Mouse (Mus musculus): ENCODE measurements around the gene Chd8.

Chd8 gene

GRCm38 (mm10) chr14:52257484-52258213 is at the start of gene Chd8:
TSS of gene Chd8 (minus strand) at chr14:52257780.
- in situ Hi-C loops (cut with MboI; ENCODE audit: low pct_unique_long_range_greater_than_20kb in 1 of 2, low sequenced_read_pairs in 2 of 2, unreplicated experiment in 1 of 2): no loop called here

- in situ Hi-C loops (cut with MboI; ENCODE audit: low pct_unique_long_range_greater_than_20kb in 1 of 2, low sequenced_read_pairs in 2 of 2, unreplicated experiment in 1 of 2): loop anchor here in 1 of 2 experiments (25.0 kb wide), 1 partner anchor 394 kb away; the partner anchor contains the start of genes Ndrg2, Rnase13 and Tppp2
These were observed 48.5 kb upstream of the Chd8 start for GRCm38 (mm10) chr14:52306100-52306499.

- in situ Hi-C loops (cut with MboI; ENCODE audit: low pct_unique_long_range_greater_than_20kb in 1 of 2, low sequenced_read_pairs in 2 of 2, unreplicated experiment in 1 of 2): loop anchor here in 1 of 2 experiments (25.0 kb wide), 1 partner anchor 392 kb away; the partner anchor contains the start of genes Ndrg2, Rnase13 and Tppp2
These were observed 47.2 kb upstream of the Chd8 start, which contains the start of gene Mettl3 for GRCm38 (mm10) chr14:52304644-52305271. TSS of gene Mettl3 (minus strand) at chr14:52305128.

DNA sequence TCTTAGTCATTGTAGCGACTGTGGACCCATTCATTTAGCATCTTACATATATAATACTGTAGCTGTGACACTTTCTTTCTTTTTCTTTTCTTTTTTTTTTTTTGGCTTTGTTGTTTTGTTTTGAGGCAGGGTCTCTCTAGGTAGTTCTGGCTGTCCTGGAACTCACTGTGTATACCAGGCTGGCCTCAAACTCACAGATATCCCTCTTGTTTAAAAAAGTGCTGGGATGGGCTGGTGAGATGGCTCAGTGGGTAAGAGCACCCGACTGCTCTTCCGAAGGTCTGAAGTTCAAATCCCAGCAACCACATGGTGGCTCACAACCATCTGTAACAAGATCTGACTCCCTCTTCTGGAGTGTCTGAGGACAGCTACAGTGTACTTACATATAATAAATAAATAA is 45.9 kb upstream of the Chd8 start:
- in situ Hi-C loops (cut with MboI; ENCODE audit: low pct_unique_long_range_greater_than_20kb in 1 of 2, low sequenced_read_pairs in 2 of 2, unreplicated experiment in 1 of 2): loop anchor here in 1 of 2 experiments (25.0 kb wide), 1 partner anchor 391 kb away; the partner anchor contains the start of genes Ndrg2, Rnase13 and Tppp2

DNA sequence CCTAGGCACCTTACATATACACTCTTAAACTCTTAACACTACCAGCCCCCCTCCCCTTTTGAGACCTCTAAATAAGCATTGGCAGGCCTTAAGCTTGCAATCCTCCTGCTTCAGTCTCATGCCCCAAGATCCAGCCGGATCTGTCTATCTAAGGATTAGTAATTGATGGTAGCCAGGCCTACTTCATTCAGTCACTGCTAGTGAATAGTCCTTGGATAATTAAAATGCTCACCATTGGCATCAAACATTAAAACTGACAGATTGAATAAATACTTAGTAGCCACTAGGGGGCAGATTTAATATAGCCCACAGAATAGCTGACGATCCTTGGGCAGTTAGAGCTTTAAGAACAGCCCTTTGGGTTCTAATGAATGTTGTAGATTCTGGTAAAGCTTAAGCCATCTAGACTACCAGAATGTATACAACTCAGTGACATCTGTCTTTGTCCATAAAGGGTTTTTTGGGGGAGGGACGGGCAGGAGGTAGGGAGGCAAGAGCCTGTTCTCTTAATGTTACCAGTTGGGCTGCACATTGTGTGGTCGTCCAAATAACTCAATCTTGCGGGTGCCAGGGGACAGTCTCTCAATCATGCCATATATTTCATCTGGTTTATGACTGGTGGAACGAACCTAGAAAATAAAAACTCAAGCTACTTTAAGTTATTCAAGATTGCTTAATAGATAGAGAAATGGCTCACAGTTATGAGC is 38.1 kb upstream of the Chd8 start:
- in situ Hi-C loops (cut with MboI; ENCODE audit: low pct_unique_long_range_greater_than_20kb in 1 of 2, low sequenced_read_pairs in 2 of 2, unreplicated experiment in 1 of 2): no loop called here

DNA sequence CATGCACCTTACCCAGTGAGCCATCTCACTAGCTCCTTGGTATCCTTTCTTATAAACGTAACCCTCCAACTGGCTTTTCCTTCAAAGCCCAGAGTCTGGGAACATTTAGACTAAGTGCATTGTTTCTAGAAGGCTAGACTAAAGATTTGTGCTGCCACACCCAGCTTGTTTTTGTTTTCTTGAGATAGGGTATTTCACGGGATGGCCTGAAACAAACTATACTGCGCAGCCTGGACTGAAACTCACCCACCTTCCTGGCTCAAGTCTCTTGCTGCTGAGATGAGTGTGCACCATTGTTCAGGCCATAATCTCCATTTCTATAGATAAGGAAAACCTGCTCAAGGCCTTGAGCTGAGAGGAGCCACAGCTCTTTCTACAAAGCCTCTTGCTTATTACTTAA is 26.6 kb upstream of the Chd8 start:
- in situ Hi-C loops (cut with MboI; ENCODE audit: low pct_unique_long_range_greater_than_20kb in 1 of 2, low sequenced_read_pairs in 2 of 2, unreplicated experiment in 1 of 2): no loop called here

- in situ Hi-C loops (cut with MboI; ENCODE audit: low pct_unique_long_range_greater_than_20kb in 1 of 2, low sequenced_read_pairs in 2 of 2, unreplicated experiment in 1 of 2): no loop called here
These were observed 26.0 kb upstream of the Chd8 start for GRCm38 (mm10) chr14:52283629-52284028.

DNA sequence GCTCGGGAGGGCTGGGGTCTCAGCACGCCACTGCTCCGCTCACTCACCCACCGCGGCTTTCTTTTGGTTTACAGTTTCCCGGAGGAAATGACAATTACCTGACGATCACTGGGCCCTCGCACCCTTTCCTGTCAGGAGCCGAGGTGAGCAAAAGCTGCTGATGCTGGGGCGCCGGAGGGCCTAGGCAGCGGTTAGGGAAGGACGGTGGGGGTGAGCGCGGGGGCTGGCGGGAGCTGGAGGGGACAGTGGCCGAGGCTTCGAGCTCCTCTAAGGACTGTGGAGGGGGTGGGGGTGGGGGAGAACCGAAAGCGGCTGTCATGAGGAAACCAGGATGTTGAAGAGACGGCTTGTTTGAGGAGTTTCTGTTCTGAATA is 22.2 kb upstream of the Chd8 start:
- in situ Hi-C loops (cut with MboI; ENCODE audit: low pct_unique_long_range_greater_than_20kb in 1 of 2, low sequenced_read_pairs in 2 of 2, unreplicated experiment in 1 of 2): no loop called here

- in situ Hi-C loops (cut with MboI; ENCODE audit: low pct_unique_long_range_greater_than_20kb in 1 of 2, low sequenced_read_pairs in 2 of 2, unreplicated experiment in 1 of 2): no loop called here
These were observed 21.6 kb upstream of the Chd8 start, which contains the start of the genes Tox4 and Rab2b for GRCm38 (mm10) chr14:52278932-52279746. TSS of gene Tox4 (plus strand) at chr14:52279146. TSS of gene Rab2b (minus strand) at chr14:52279545.

DNA sequence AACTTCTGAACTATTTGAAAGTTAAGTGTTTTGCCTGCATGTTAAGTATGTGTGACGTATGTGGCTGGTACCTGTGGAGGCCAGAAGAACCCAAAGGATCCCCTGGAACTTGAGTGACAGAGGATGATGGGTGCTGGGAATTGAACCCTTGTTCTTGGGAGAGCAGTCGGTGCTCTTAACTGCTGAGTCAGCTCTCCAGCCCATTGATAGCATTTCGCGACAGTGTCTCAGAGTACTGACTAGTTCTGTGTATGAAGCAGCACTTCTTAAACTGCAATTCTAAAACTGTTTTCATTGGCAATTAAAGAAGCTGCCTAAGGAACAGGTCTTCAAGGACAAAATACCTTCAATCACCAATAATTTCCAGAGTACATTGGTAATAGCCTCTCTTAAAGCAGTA is 19.6 kb upstream of the Chd8 start:
- in situ Hi-C loops (cut with MboI; ENCODE audit: low pct_unique_long_range_greater_than_20kb in 1 of 2, low sequenced_read_pairs in 2 of 2, unreplicated experiment in 1 of 2): no loop called here

GRCm38 (mm10) chr14:52272781-52273180 is 15.2 kb upstream of the Chd8 start:
- in situ Hi-C loops (cut with MboI; ENCODE audit: low pct_unique_long_range_greater_than_20kb in 1 of 2, low sequenced_read_pairs in 2 of 2, unreplicated experiment in 1 of 2): no loop called here

DNA sequence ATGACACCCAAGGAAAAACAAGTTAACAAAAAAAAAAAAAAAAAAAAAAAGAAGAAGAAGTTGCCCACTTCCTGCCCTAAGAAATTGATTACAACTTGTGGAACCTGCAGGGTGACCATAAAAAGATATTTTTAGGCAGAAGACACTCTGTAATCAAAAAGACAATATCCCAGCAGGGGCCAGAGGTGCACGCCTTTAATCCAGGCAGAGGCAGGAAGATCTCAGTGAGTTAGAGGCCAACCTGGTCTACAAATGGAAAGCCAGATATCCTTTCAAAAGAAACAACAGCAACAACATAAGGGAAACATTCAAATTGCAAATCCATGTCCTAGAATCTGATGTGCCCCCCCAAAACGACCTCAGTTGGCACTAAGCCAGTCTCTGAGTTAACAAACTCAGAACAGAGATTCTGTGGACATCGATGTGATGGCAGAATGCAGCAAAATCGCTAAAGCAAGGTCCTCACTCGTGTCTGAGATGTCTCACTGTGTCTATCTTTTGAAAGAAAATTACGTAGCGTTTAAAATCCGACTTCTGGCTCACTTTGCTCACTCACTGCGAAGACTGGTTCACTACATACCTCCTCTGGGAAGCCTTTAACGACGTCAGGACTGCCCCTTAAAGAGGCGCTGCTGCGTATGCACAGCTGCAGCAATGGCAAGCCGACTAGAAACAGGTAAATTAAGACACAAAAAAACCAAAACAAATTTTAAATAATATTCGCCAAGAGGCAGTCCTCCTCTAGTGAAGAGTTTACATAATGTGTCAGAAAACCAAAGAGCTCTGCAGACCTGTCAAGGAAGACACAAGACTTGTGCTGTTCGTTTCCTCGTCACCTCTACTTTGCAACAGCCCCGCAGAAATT is 1.0 kb downstream of the Chd8 start:
- in situ Hi-C loops (cut with MboI; ENCODE audit: low pct_unique_long_range_greater_than_20kb in 1 of 2, low sequenced_read_pairs in 2 of 2, unreplicated experiment in 1 of 2): no loop called here

DNA sequence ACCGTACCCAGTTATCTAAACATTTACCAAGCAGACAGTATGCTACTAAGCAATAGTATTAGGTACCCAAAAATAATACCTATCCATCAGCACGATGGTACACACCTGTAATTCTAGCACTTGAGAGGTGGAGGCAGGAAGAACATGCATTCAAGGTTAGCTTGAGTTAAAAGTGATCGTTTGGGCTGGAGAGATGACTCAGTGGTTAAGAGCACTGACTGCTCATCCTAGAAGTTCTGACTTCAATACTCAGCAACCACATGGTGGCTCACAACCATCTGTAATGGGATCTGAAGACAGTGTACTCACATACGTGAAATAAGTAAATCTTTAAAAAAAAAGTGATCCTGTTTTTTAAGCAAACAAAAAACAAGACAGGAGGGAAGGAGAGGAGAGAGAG is 11.5 kb downstream of the Chd8 start:
- in situ Hi-C loops (cut with MboI; ENCODE audit: low pct_unique_long_range_greater_than_20kb in 1 of 2, low sequenced_read_pairs in 2 of 2, unreplicated experiment in 1 of 2): no loop called here

DNA sequence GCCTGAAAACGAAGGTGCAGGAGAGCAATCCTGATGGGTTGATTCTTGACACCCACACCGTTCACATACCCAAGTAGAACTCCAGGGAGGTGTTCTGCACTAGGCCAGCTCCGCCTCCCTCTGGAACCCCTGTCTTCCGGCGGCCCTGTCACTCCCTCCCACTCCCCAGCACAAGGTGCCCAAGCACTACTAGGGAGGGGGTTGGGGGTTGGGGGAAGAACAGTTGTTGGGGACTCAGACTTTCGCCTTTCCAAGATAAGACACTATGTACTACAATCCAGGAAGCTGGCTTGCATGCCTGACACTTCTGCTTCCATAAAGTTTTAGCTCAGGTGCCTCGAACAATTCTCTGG is 12.9 kb downstream of the Chd8 start:
- in situ Hi-C loops (cut with MboI; ENCODE audit: low pct_unique_long_range_greater_than_20kb in 1 of 2, low sequenced_read_pairs in 2 of 2, unreplicated experiment in 1 of 2): no loop called here

GRCm38 (mm10) chr14:52244041-52244689 is 13.4 kb downstream of the Chd8 start:
- in situ Hi-C loops (cut with MboI; ENCODE audit: low pct_unique_long_range_greater_than_20kb in 1 of 2, low sequenced_read_pairs in 2 of 2, unreplicated experiment in 1 of 2): no loop called here

- in situ Hi-C loops (cut with MboI; ENCODE audit: low pct_unique_long_range_greater_than_20kb in 1 of 2, low sequenced_read_pairs in 2 of 2, unreplicated experiment in 1 of 2): no loop called here
These were observed 21.4 kb downstream of the Chd8 start for GRCm38 (mm10) chr14:52236216-52236615.

GRCm38 (mm10) chr14:52235165-52235564 is 22.4 kb downstream of the Chd8 start:
- in situ Hi-C loops (cut with MboI; ENCODE audit: low pct_unique_long_range_greater_than_20kb in 1 of 2, low sequenced_read_pairs in 2 of 2, unreplicated experiment in 1 of 2): no loop called here

All from mouse embryonic stem cell (cell line).